Mouse (Mus musculus) right cerebral cortex, postnatal 25 days (tissue): ENCODE results near the gene Gm5934.
"Not testable (repeated sequence)": the region's sequence is repeated elsewhere in the genome, so short reads cannot be mapped to it uniquely, and the experiment has no call there.

Experiments used
- DNase-seq: peaks from one replicate; pipeline ENCODE4 v3.0.0; 2022

Gene Gm5934

GRCm38 (mm10) chrX:24500660-24501059, at the start of gene Gm5934:
Gene Gm5934 (minus strand): TSS chrX:24500760.
- not testable (repeated sequence) for DNase-seq
